Mouse (Mus musculus) MEL (cell line): ENCODE measurements around the gene Afdn.

Source experiments
- CTCF ChIP-seq, 3 experiments: IDR thresholded peaks in 2 of 3; conservative IDR thresholded peaks in 1 of 3; 2 replicates each; pipeline ENCODE4 v1.5.1; 2011 to 2012; ENCODE audit warnings: low read length in 3 of 3, low read depth in 2 of 3, mild to moderate bottlenecking in 2 of 3, improper control_type of control experiment in 1 of 3, inconsistent platforms in 1 of 3, mixed read lengths in 1 of 3, moderate library complexity in 1 of 3; ENCODE audit not compliant: control insufficient read depth in 1 of 3, insufficient read depth in 1 of 3, poor library complexity in 1 of 3, severe bottlenecking in 1 of 3
- MYC ChIP-seq: IDR thresholded peaks from 2 replicates; pipeline ENCODE4 v1.6.1; 2011; ENCODE audit warnings: low read depth, mild to moderate bottlenecking, low read length, improper control_type of control experiment, moderate library complexity
- NRF1 ChIP-seq: IDR thresholded peaks from 2 replicates; pipeline ENCODE4 v1.6.1; 2014; ENCODE audit warnings: low read depth, mild to moderate bottlenecking, inconsistent platforms, low read length, improper control_type of control experiment, moderate library complexity; ENCODE audit not compliant: poor library complexity, insufficient read depth, severe bottlenecking
- POLR2A ChIP-seq, 2 experiments: IDR thresholded peaks; 2 replicates each; pipeline ENCODE4 v1.6.1; 2011 to 2012; ENCODE audit warnings: low read length in 2 of 2, mild to moderate bottlenecking in 2 of 2, control low read depth in 1 of 2, improper control_type of control experiment in 1 of 2, low read depth in 1 of 2, moderate library complexity in 1 of 2; ENCODE audit not compliant: control insufficient read depth in 1 of 2, insufficient read depth in 1 of 2, poor library complexity in 1 of 2
- POLR2AphosphoS5 ChIP-seq: IDR thresholded peaks from 2 replicates; pipeline ENCODE4 v1.6.1; 2012; ENCODE audit warnings: low read depth, borderline replicate concordance, mild to moderate bottlenecking, inconsistent platforms, low read length, moderate library complexity, mixed read lengths
- TAL1 ChIP-seq: IDR thresholded peaks from 2 replicates; pipeline ENCODE4 v1.6.1; 2012; ENCODE audit warnings: mild to moderate bottlenecking, inconsistent platforms, low read length, moderate library complexity, mixed read lengths
- UBTF ChIP-seq: IDR thresholded peaks from 2 replicates; pipeline ENCODE4 v1.6.1; 2012; ENCODE audit warnings: low read depth, mild to moderate bottlenecking, inconsistent platforms, low read length, improper control_type of control experiment, moderate library complexity, borderline replicate concordance; ENCODE audit not compliant: insufficient read depth
- USF2 ChIP-seq, 2 experiments: IDR thresholded peaks; 2 replicates each; pipeline ENCODE4 v1.6.1; 2011 to 2012; ENCODE audit warnings: improper control_type of control experiment in 2 of 2, low read length in 2 of 2, borderline replicate concordance in 1 of 2, inconsistent platforms in 1 of 2, low read depth in 1 of 2, mild to moderate bottlenecking in 1 of 2; ENCODE audit not compliant: insufficient read depth in 1 of 2
- ZKSCAN1 ChIP-seq: IDR thresholded peaks from 2 replicates; pipeline ENCODE4 v1.6.1; 2012; ENCODE audit warnings: low read depth, mild to moderate bottlenecking, inconsistent platforms, low read length, improper control_type of control experiment, moderate library complexity

DNA sequence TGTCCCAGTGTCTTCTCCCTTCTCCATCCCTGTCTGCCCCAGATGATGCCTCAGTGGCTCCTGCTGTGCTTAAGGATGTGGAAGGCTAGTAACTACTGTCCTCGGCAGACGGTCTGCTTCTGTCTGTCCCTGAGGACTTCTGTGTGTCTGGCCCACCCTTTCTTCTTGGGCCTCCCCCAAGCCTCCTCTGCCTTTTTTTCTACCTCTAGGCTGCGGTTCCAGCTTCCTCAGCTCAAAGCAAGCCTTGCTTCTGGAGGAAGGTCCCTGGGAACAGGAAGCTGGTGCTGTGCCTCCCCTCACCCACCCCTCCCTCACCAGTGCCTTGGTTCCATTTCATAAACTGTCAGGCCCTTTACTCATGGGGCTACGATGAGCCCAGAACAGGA lies 28.6 kb upstream of the Afdn start:
- no peak for TF ChIP-seq POLR2A (IDR thresholded peaks at IDR 0.05; ENCODE audit: control insufficient read depth in 1 of 2, insufficient read depth in 1 of 2, low read depth in 1 of 2, low read length in 2 of 2, poor library complexity in 1 of 2)
- TF ChIP-seq ZKSCAN1 = no peak
- TF ChIP-seq CTCF (IDR thresholded peaks at IDR 0.05 in 2 of 3, conservative IDR thresholded peaks at IDR 0.05 in 1 of 3; ENCODE audit: control insufficient read depth in 1 of 3, insufficient read depth in 1 of 3, low read depth in 2 of 3, low read length in 3 of 3, poor library complexity in 1 of 3, severe bottlenecking in 1 of 3) = no peak
- no peak for TF ChIP-seq MYC
- no peak for TF ChIP-seq POLR2AphosphoS5
- no peak for TF ChIP-seq UBTF
- TF ChIP-seq TAL1 = no peak
- no peak for TF ChIP-seq NRF1
- no peak for TF ChIP-seq USF2 (IDR thresholded peaks at IDR 0.05; ENCODE audit: borderline replicate concordance in 1 of 2, insufficient read depth in 1 of 2, low read depth in 1 of 2, low read length in 2 of 2)
